Mouse (Mus musculus): Measurements from ENCODE around the gene Tmcc2. TPM values are rescaled to one million over a fixed set of nuclear protein-coding genes. Genes with fewer than 3 reads are reported as not detected.
A peak's percentile ranks its signal among the peaks of the same experiment; 100 is the strongest.

The Tmcc2 gene
- total and polyA plus RNA-seq, 3 experiments = 4.1 to 7.2 TPM; not detected in 1

- no peak for TF ChIP-seq CTCF (IDR thresholded peaks at IDR 0.05 in 2 of 3, conservative IDR thresholded peaks at IDR 0.05 in 1 of 3; ENCODE audit: control insufficient read depth in 1 of 3, insufficient read depth in 1 of 3, low read depth in 2 of 3, low read length in 3 of 3, poor library complexity in 1 of 3, severe bottlenecking in 1 of 3)
- TF ChIP-seq MAFK (IDR thresholded peaks at IDR 0.05; ENCODE audit: borderline replicate concordance, low read depth, low read length) = no peak; the same call in 1 of the 2 replicates
- TF ChIP-seq RAD21 (IDR thresholded peaks at IDR 0.05; ENCODE audit: low read depth, low read length) = no peak
- TF ChIP-seq GATA1 (IDR thresholded peaks at IDR 0.05; ENCODE audit: low read depth, low read length) = peak; percentile 85
Measured at GRCm38 (mm10) chr1:132420206-132420605, 29.1 kb upstream of the Tmcc2 start (continued).

DNA sequence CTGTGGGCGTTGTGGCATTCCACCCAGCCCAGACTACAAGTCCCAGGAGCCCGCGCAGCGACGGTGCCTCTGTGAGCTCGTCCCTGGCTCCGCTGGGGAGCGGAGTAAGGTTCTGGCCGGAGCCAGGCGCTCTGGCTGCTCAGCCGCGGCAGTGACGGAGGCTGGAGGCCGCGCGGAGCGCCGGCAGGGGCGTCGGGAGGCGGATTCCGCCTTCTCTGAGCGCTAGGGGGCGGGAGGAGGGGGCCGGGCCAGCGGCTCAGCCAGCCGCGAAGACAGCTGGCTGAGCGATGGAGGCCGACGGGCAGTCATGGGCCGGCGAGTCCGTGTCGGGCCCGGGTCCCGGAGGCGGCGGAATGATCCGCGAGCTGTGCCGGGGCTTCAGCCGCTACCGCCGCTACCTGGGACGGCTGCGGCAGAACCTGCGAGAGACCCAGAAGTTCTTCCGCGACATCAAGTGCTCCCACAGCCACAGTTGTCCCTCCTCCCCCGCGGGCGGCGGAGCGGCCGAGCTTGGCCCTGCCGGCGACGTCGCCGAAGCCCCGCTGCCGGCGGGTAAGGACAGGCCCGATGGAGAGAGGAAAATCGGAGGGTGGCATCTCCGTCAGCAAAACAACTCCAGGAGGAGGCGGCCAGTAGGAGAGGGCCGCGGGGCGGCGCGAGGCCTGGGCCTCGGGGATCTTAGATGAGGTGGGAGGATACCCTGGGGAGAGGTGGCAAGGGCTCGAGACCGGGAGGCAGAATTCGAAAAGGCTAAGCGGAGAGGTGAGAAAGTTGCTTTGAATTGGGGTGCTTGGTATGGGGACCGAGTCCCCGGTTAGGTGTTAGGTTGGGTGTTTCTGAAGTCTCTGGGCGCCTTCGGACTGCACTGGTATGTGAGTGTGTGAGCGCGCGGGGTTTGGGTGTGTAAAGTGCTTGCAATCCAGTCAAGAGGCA is 26.5 kb upstream of the Tmcc2 start, which contains the start of gene Dstyk:
Gene Dstyk (plus strand): TSS at position 237 of the 933 bp plus-strand sequence.
- H3K9ac ChIP-seq (ENCODE audit: control insufficient read depth, low read depth, low read length, poor library complexity, severe bottlenecking) = peak within 1 kb of the TSS; percentile 78
- H3K9me3 ChIP-seq (replicated peaks; ENCODE audit: insufficient read depth, low read length) = no peaks in the 10 kb centered on the region
- H3K36me3 ChIP-seq (ENCODE audit: control insufficient read depth in 1 of 2, insufficient read depth in 2 of 2, low read length in 2 of 2) = peaks cover 0 to 34% of the 10 kb centered on the region in 2 experiments; a peak in 2 of 4 replicates
- H3K4me1 ChIP-seq (ENCODE audit: control insufficient read depth in 1 of 2, insufficient read depth in 2 of 2, low read length in 2 of 2) = peaks cover 20 to 28% of the 10 kb centered on the region in 2 experiments
- DNase-seq (ENCODE audit: low read depth, low spot score) = peak; percentile 86
- peaks cover 3% of the 10 kb centered on the region; the same call in 1 of the 2 replicates for H3K79me2 ChIP-seq (ENCODE audit: control insufficient read depth, insufficient read depth, low read length, poor library complexity)
- no peaks in the 10 kb centered on the region for H3K27me3 ChIP-seq (ENCODE audit: control insufficient read depth in 1 of 2, insufficient read depth in 2 of 2, low read length in 2 of 2)
- H3K27ac ChIP-seq (ENCODE audit: control insufficient read depth, low read depth, low read length) = peak within 1 kb of the TSS; percentile 81
- H3K4me3 ChIP-seq (ENCODE audit: control insufficient read depth in 1 of 2, insufficient read depth in 1 of 2, low read depth in 2 of 2, low read length in 2 of 2) = peak within 1 kb of the TSS; percentile 67 to 78
- TF ChIP-seq RAD21 (IDR thresholded peaks at IDR 0.05; ENCODE audit: low read depth, low read length) = no peak; the same call in 1 of the 2 replicates
- TF ChIP-seq CTCF (IDR thresholded peaks at IDR 0.05 in 2 of 3, conservative IDR thresholded peaks at IDR 0.05 in 1 of 3; ENCODE audit: control insufficient read depth in 1 of 3, insufficient read depth in 1 of 3, low read depth in 2 of 3, low read length in 3 of 3, poor library complexity in 1 of 3, severe bottlenecking in 1 of 3) = peak in 2 of 3 experiments; percentile 32 to 44; a peak in 4 of 6 replicates
- TF ChIP-seq NELFE (IDR thresholded peaks at IDR 0.05; ENCODE audit: low read depth, low read length) = peak; percentile 52
- TF ChIP-seq SIN3A (IDR thresholded peaks at IDR 0.05; ENCODE audit: low read length) = no peak; the same call in 1 of the 2 replicates
- no peak; the same call in 1 of the 2 replicates for TF ChIP-seq KAT2A (conservative IDR thresholded peaks at IDR 0.05; ENCODE audit: low read depth, low read length)
- TF ChIP-seq USF2 (IDR thresholded peaks at IDR 0.05; ENCODE audit: borderline replicate concordance in 1 of 2, insufficient read depth in 1 of 2, low read depth in 1 of 2, low read length in 2 of 2) = no peak
- TF ChIP-seq ZC3H11A (IDR thresholded peaks at IDR 0.05; ENCODE audit: low read depth, low read length) = no peak
- TF ChIP-seq UBTF (IDR thresholded peaks at IDR 0.05; ENCODE audit: borderline replicate concordance, insufficient read depth, low read depth, low read length) = peak; percentile 94; the same call in 1 of the 2 replicates
- no peak for TF ChIP-seq CHD2 (IDR thresholded peaks at IDR 0.05; ENCODE audit: low read length)
- TF ChIP-seq MAZ (IDR thresholded peaks at IDR 0.05; ENCODE audit: low read depth, low read length) = 0 out of 2 replicates have a peak, but pooled peaks have one; percentile 74
- no peak for TF ChIP-seq GATA1 (IDR thresholded peaks at IDR 0.05; ENCODE audit: low read depth, low read length)
- no peak for TF ChIP-seq TCF12 (IDR thresholded peaks at IDR 0.05; ENCODE audit: low read depth, low read length)
- no peak for TF ChIP-seq USF1 (IDR thresholded peaks at IDR 0.05; ENCODE audit: low read depth, low read length)
- TF ChIP-seq NRF1 (IDR thresholded peaks at IDR 0.05; ENCODE audit: insufficient read depth, low read depth, low read length, poor library complexity, severe bottlenecking) = 0 out of 2 replicates have a peak, but pooled peaks have one; percentile 11
- TF ChIP-seq POLR2A (IDR thresholded peaks at IDR 0.05; ENCODE audit: control insufficient read depth in 1 of 2, insufficient read depth in 1 of 2, low read depth in 1 of 2, low read length in 2 of 2, poor library complexity in 1 of 2) = peak in 1 of 2 experiments; percentile 28; a peak in 1 of 4 replicates
- no peak for TF ChIP-seq BHLHE40 (IDR thresholded peaks at IDR 0.05; ENCODE audit: borderline replicate concordance, low read depth, low read length)
- peak; percentile 57; the same call in 1 of the 2 replicates for TF ChIP-seq MXI1 (IDR thresholded peaks at IDR 0.05; ENCODE audit: low read depth, low read length)
- TF ChIP-seq JUND (IDR thresholded peaks at IDR 0.05; ENCODE audit: low read depth, low read length) = no peak
- no peak for TF ChIP-seq ETS1 (IDR thresholded peaks at IDR 0.05; ENCODE audit: low read depth, low read length)
- peak; percentile 87 for TF ChIP-seq HCFC1 (IDR thresholded peaks at IDR 0.05; ENCODE audit: low read depth, low read length)
- TF ChIP-seq POLR2AphosphoS5 (IDR thresholded peaks at IDR 0.05; ENCODE audit: borderline replicate concordance, low read depth, low read length) = no peak
- TF ChIP-seq MEF2A (IDR thresholded peaks at IDR 0.05; ENCODE audit: extremely low read depth, insufficient replicate concordance, low read depth, low read length, poor library complexity, severe bottlenecking) = no peak
- no peak for TF ChIP-seq GABPA (IDR thresholded peaks at IDR 0.05; ENCODE audit: low read depth, low read length)
- TF ChIP-seq SMC3 (IDR thresholded peaks at IDR 0.05; ENCODE audit: low read depth, low read length) = 0 out of 2 replicates have a peak, but pooled peaks have one; percentile 8
- TF ChIP-seq MAX (IDR thresholded peaks at IDR 0.05; ENCODE audit: low read length) = peak; percentile 48
- no peak for TF ChIP-seq POLR2AphosphoS2 (IDR thresholded peaks at IDR 0.05; ENCODE audit: low read length)
- TF ChIP-seq MYB (IDR thresholded peaks at IDR 0.05; ENCODE audit: low read depth, low read length) = no peak
- no peak for TF ChIP-seq E2F4 (IDR thresholded peaks at IDR 0.05; ENCODE audit: borderline replicate concordance, low read depth, low read length)
- TF ChIP-seq CHD1 (IDR thresholded peaks at IDR 0.05; ENCODE audit: low read depth, low read length) = peak; percentile 83; the same call in 1 of the 2 replicates

All from MEL (cell line).